Mouse (Mus musculus): Measurements from ENCODE around the gene Armc12. TPM values are rescaled to one million over a fixed set of nuclear protein-coding genes. Genes with fewer than 3 reads are reported as not detected.
A peak's percentile ranks its signal among the peaks of the same experiment; 100 is the strongest.
"Not testable (repeated sequence)": the region's sequence is repeated elsewhere in the genome, so short reads cannot be mapped to it uniquely, and the experiment has no call there.

Armc12 gene
- total RNA-seq, 1 experiment from 2014 or later: 2.2 TPM

DNA sequence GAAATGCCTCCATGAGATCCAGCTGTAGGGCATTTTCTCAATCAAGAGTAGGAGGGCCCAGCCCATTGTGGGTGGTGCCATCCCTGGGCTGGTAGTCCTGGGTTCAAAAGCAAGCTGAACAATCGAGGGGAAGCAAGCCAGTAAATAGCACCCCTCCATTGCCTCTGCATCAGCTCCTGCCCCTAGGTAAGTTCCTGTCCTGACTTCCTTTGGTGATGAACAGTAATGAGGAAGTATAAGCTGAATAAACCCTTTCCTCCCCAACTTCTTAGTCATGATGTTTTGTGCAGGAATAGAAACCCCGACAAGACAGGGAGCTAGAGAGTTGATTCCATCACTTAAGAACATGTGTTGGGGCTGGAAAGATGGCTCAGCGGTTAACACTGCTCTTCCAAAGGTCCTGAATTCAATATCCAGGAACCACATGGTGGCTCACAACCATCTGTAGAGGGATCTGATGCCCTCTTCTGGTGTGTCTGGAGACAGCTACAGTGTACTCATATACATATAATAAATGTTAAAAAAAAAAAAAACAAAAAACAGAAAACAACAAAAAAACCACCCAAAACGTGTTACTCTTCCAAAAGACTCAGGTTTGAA, 5.7 kb upstream of the Armc12 start:
- no peak for ATAC-seq (replicated peaks; ENCODE audit: insufficient number of reproducible peaks, low FRiP score, low TSS enrichment, poor library complexity, severe bottlenecking)

DNA sequence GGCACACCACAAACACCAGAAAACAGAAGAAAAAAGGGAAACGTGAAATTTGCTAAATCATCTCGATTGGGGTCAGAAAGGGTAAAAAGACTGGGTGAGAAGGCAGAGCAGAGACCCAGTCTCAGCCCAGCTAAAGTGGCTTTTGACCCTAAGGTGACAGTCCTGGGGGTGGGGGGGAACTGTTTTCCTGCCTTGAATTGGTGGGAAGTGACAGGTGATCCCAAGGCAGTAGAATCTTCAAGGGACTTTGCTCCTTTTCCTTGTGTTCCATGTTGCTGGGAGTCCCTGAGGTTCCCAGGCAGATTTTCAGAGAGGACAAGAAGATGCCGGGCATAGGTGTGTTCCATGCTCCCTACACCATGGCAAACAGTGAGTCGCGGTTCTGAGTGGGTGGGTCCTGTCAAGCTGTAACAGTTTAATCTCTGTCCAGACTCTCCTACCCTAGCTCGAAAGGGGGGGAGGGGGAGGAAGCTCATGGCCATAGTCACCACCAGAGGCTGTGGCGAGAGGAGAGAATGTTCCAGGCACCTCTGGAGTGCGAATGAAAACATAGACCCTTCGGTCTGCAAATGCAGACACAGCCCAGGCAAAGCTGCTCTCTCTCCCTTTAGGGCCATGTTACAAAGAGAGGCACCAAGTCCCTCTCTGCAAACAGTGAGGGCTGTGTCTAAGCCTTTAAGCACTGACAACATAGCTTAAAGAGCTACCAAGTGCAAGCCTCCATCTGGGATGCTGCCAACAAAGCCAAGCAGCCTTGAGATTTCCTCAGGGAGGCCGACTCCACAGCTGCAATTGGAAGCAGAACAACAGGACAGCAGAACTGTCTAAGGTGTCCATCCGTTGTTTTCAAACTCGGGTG, 3.2 kb upstream of the Armc12 start:
- ATAC-seq (replicated peaks; ENCODE audit: insufficient number of reproducible peaks, low FRiP score, low TSS enrichment, poor library complexity, severe bottlenecking): no peak

GRCm38 (mm10) chr17:28528043-28528351, 2.6 kb upstream of the Armc12 start:
- ATAC-seq (replicated peaks; ENCODE audit: insufficient number of reproducible peaks, low FRiP score, low TSS enrichment, poor library complexity, severe bottlenecking): peak; percentile 72; the same call in 1 of the 2 replicates

DNA sequence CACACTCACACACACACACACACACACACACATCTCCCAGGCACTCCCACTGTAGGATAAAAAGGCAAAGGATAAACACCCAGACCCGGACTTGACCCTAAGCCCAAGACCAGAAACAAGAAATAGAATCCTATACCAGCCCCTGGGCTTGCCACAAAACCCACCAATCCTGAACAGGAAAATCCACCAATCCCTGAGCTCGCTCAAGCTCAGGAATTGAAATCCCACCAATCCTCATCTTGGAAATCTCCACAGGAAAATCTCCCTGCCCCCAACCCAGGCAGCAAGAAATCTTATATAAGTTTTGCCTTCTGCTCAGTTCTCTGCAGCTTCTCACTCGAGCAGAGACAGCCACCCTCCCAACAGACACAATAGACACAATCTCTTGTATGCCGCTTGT, 1.5 kb upstream of the Armc12 start:
- ATAC-seq (replicated peaks; ENCODE audit: insufficient number of reproducible peaks, low FRiP score, low TSS enrichment, poor library complexity, severe bottlenecking): no peak

- no peak for ATAC-seq (replicated peaks; ENCODE audit: insufficient number of reproducible peaks, low FRiP score, low TSS enrichment, poor library complexity, severe bottlenecking)
These were observed 1.3 kb downstream of the Armc12 start for GRCm38 (mm10) chr17:28531946-28532345.

GRCm38 (mm10) chr17:28532557-28532956, 2.0 kb downstream of the Armc12 start:
- no peak for ATAC-seq (replicated peaks; ENCODE audit: insufficient number of reproducible peaks, low FRiP score, low TSS enrichment, poor library complexity, severe bottlenecking)

- no peak for ATAC-seq (replicated peaks; ENCODE audit: insufficient number of reproducible peaks, low FRiP score, low TSS enrichment, poor library complexity, severe bottlenecking)
These were observed 2.7 kb downstream of the Armc12 start for GRCm38 (mm10) chr17:28533327-28533726.

GRCm38 (mm10) chr17:28537881-28538280, 7.3 kb downstream of the Armc12 start:
- no peak for ATAC-seq (replicated peaks; ENCODE audit: insufficient number of reproducible peaks, low FRiP score, low TSS enrichment, poor library complexity, severe bottlenecking)

DNA sequence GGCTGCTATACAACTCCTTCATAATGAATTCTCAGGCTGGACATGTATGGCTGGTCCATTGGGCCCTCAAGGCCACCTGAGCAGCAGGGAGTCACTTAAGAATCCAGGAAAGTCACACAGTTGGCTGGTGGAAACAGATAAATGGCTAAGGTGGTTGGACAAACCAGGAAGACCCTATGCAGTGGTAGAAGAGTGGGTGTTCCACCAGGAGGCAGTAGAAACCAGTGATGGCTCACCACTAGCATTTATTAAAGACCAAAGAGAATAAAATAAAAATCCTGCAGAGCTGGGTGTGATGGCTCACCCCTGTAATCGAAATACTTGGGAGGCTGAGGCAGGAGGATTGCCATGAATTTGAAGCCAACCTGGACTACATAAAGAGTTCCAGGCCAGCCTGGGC, 16.3 kb downstream of the Armc12 start:
- no peak for ATAC-seq (replicated peaks; ENCODE audit: insufficient number of reproducible peaks, low FRiP score, low TSS enrichment, poor library complexity, severe bottlenecking)

DNA sequence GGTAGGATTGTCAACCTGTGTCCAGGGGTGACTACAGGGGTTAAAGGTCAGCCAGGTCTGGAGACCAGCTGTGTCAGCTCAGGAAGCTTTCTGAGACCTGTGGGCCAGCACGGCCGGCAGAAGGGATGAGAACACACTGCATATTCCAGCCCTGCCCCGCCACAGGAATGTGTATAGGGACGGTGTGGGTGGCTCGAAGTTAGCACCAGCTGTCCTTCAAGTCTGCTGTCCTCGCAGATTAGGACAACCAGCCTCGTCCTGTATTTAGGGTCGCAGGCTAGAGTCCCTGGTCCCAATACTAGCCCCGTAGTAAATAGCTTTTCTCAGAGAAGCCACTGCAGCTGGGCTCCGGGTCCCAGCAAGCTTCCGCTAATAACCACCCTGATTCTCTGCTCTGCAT, 17.9 kb downstream of the Armc12 start:
- no peak for ATAC-seq (replicated peaks; ENCODE audit: insufficient number of reproducible peaks, low FRiP score, low TSS enrichment, poor library complexity, severe bottlenecking)

- ATAC-seq (replicated peaks; ENCODE audit: insufficient number of reproducible peaks, low FRiP score, low TSS enrichment, poor library complexity, severe bottlenecking): no peak
These were observed 18.5 kb downstream of the Armc12 start, which contains the start of gene Clpsl2 for GRCm38 (mm10) chr17:28549111-28549510. TSS of gene Clpsl2 (plus strand) at chr17:28549411.

GRCm38 (mm10) chr17:28553040-28553793, 22.6 kb downstream of the Armc12 start:
- ATAC-seq (replicated peaks; ENCODE audit: insufficient number of reproducible peaks, low FRiP score, low TSS enrichment, poor library complexity, severe bottlenecking): peak; percentile 77; the same call in 1 of the 2 replicates

DNA sequence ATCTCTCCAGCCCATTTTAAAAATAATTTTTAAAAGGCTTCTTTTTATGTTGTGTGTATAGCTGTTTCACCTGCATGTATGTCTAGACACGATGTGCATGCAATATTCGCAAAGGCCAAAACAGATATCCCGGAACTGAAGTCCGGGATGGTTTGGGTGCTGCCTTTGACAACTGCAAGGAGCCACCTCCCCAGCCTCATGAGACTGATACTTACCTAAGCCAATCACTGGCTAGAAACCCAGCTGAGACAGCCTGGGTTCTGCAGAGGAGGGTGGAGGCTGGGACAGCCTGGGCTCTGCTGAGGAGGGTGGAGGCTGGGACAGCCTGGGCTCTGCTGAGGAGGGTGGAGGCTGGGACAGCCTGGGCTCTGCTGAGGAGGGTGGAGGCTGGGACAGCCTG, 23.4 kb downstream of the Armc12 start:
- ATAC-seq (replicated peaks; ENCODE audit: insufficient number of reproducible peaks, low FRiP score, low TSS enrichment, poor library complexity, severe bottlenecking): not testable (repeated sequence)

GRCm38 (mm10) chr17:28556635-28557396, 26.2 kb downstream of the Armc12 start:
- no peak for ATAC-seq (replicated peaks; ENCODE audit: insufficient number of reproducible peaks, low FRiP score, low TSS enrichment, poor library complexity, severe bottlenecking)

GRCm38 (mm10) chr17:28557772-28558171, 27.2 kb downstream of the Armc12 start:
- no peak for ATAC-seq (replicated peaks; ENCODE audit: insufficient number of reproducible peaks, low FRiP score, low TSS enrichment, poor library complexity, severe bottlenecking)

GRCm38 (mm10) chr17:28560598-28560997, 30.0 kb downstream of the Armc12 start, which contains the start of gene Clps:
TSS of gene Clps (minus strand) at chr17:28560766.
- ATAC-seq (replicated peaks; ENCODE audit: insufficient number of reproducible peaks, low FRiP score, low TSS enrichment, poor library complexity, severe bottlenecking): no peak

GRCm38 (mm10) chr17:28561613-28562012, 31.0 kb downstream of the Armc12 start:
- no peak for ATAC-seq (replicated peaks; ENCODE audit: insufficient number of reproducible peaks, low FRiP score, low TSS enrichment, poor library complexity, severe bottlenecking)

GRCm38 (mm10) chr17:28565181-28565580, 34.6 kb downstream of the Armc12 start:
- no peak for ATAC-seq (replicated peaks; ENCODE audit: insufficient number of reproducible peaks, low FRiP score, low TSS enrichment, poor library complexity, severe bottlenecking)

DNA sequence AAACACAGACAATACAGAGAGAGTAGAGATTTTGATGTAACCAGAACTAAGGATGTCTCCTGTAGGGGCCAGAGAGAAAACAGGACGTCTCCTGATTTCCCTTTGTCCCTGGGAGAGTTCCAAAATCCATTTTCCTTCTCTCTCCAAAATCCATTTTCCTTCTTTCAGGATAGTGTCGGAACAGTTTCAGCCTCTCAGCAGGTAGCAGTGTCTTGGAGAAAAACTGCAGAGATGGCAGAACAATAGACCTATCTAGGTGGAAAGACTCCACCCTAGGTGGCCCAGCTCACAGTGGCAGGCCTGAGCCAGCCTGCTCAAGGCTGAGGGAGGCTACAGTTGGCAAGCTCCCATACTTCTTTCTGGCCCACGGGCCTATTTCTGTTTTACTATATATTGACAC, 36.9 kb downstream of the Armc12 start:
- ATAC-seq (replicated peaks; ENCODE audit: insufficient number of reproducible peaks, low FRiP score, low TSS enrichment, poor library complexity, severe bottlenecking): no peak

Data from monocyte, adult 5-6 weeks (primary cell).